Mouse (Mus musculus): ENCODE data around the gene Map3k3. TPM values are rescaled to one million over a fixed set of nuclear protein-coding genes. Genes with fewer than 3 reads are reported as not detected.

The Map3k3 gene
- polyA plus RNA-seq, 1 experiment from 2014 or later, result 35.0 TPM

DNA sequence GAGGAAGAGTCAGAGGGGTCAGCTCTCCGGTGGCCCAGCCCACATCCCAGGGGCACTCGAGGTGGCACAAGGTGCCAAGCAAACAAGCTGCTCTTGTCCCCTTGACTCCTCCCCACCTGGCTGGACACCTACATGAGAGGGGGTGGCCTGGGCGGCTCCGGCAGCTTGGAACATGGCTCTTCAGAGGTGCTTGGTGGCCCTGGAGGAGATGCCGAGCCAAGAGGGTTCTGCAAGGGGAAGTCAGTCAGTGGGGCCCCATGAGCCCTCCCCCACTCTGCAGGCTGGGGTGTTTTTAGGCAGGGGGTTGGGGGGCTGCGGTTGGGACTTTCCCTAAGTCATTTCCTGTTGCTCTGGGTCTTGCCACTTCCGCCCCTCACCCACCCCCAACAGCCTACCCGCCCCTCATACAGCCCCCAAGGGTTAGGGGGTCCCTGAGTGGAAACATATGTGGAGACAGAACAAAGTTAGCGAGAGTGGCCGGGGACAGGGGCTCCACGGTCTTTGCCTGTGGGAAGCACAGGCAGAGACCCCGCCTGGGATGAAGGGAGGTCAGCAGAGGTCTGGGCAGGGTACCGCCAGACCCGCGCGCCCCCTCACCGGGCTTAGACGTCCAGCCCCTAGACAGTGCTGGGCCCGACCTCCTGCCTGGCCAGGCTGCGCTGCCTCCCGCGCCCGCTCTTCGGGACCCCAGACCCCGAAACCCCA lies 75.0 kb downstream of the Map3k3 start:
- Histone ChIP-seq H3K4me2 (peak overlapping the region; percentile 93), H3K4me3 (peak overlapping the region; percentile 88), H3K9ac (peak overlapping the region; percentile 90), H3K4me1 (replicated peaks) (peaks cover 33% of the 10 kb centered on the region), H3K36me3 (peaks cover 56% of the 10 kb centered on the region), H3K27me3 (replicated peaks) (no peaks in the 10 kb centered on the region), H3K27ac (ENCODE audit: poor library complexity, severe bottlenecking) (peak overlapping the region; percentile 86), H3K9me3 (replicated peaks) (no peaks in the 10 kb centered on the region)
- under 1% methylated on average over 25 of the region's 25 CpGs for WGBS
- ATAC-seq (ENCODE audit: insufficient number of reproducible peaks, low FRiP score), result peak; percentile 37; the same call in 1 of the 2 replicates

DNA sequence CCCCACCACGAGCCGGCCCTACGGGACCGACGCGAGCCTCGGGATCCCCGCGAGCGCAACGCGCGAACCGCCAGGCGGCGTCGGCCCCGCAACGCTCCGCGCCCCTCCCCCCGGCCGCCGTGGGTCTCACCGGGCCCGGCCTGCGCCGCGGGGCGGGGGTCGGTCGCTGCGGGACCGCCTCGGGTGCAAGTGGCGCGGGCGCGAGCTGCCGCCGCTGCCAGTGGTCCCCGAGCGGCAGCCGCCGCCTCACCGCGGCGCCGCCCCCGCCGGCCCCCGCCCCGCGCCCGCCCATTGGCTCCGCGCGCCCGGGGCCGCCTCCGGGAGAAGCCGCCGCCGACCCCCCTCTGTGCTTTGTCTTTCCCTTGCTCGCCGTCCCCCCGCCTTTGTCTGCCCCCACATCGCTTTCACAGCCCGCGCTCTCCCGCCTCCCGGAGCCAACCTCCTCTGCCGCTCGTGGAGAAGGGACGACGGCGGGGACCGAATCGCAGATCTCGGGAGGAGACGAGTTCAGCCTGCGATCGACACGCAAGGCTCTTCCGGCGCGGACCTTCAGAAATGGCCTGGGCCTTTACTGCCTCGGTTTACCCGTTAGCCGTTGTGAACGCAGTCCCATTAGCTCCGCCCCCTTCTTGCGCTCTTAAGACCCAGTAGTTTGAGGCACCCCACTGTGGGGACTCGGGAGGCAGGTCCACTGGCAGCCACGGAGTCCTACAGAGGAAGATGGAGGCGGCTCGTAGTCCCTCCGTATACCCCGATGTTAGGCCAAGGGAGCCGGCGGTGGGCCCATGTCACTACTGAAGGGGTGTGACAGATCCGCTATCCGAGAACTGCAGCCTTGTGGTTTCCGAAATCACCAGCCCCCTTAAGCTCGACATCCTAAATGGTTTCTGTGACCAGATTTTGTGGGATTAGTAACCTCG lies 75.8 kb downstream of the Map3k3 start:
- Histone ChIP-seq H3K4me1 (replicated peaks) (peaks cover 33% of the 10 kb centered on the region), H3K4me2 (peak overlapping the region; percentile 93), H3K9ac (peak overlapping the region; percentile 90), H3K4me3 (peak overlapping the region; percentile 88), H3K27me3 (replicated peaks) (no peaks in the 10 kb centered on the region), H3K27ac (ENCODE audit: poor library complexity, severe bottlenecking) (peak overlapping the region; percentile 86), H3K9me3 (replicated peaks) (no peaks in the 10 kb centered on the region), H3K36me3 (peaks cover 55% of the 10 kb centered on the region)
- 1% methylated on average over 105 of the region's 106 CpGs for WGBS
- ATAC-seq (ENCODE audit: insufficient number of reproducible peaks, low FRiP score), result peak; percentile 72

GRCm38 (mm10) chr11:106160841-106161721 lies 76.7 kb downstream of the Map3k3 start, which contains the start of the genes Gm10840 and Limd2:
Gene Gm10840 (plus strand): TSS chr11:106160850.
Gene Limd2 (minus strand): TSS chr11:106160860.
- 29% methylated on average over 22 of the region's 22 CpGs for WGBS

GRCm38 (mm10) chr11:106162237-106162636 lies 77.8 kb downstream of the Map3k3 start:
- H3K4me1 ChIP-seq (replicated peaks), result peaks cover 33% of the 10 kb centered on the region
- no peak overlapping the region for H3K4me2 ChIP-seq
- H3K36me3 ChIP-seq, result peaks cover 52% of the 10 kb centered on the region
- no peak overlapping the region for H3K4me3 ChIP-seq
- H3K9ac ChIP-seq, result no peak overlapping the region
- no peak for ATAC-seq (ENCODE audit: insufficient number of reproducible peaks, low FRiP score)
- WGBS, result 80% methylated on average over 2 of the region's 2 CpGs
- H3K27me3 ChIP-seq (replicated peaks), result no peaks in the 10 kb centered on the region
- no peaks in the 10 kb centered on the region for H3K9me3 ChIP-seq (replicated peaks)
- no peak overlapping the region for H3K27ac ChIP-seq (ENCODE audit: poor library complexity, severe bottlenecking)

More at GRCm38 (mm10) chr11:106160841-106161721, 76.7 kb downstream of the Map3k3 start, which contains the start of the genes Gm10840 and Limd2:
- H3K9me3 ChIP-seq (replicated peaks), result no peaks in the 10 kb centered on the region
- peak within 1 kb of the TSS; percentile 90 for H3K9ac ChIP-seq
- ATAC-seq (ENCODE audit: insufficient number of reproducible peaks, low FRiP score), result no peak
- peaks cover 54% of the 10 kb centered on the region for H3K36me3 ChIP-seq
- no peaks in the 10 kb centered on the region for H3K27me3 ChIP-seq (replicated peaks)
- peaks cover 33% of the 10 kb centered on the region for H3K4me1 ChIP-seq (replicated peaks)
- H3K27ac ChIP-seq (ENCODE audit: poor library complexity, severe bottlenecking), result peak within 1 kb of the TSS; percentile 86
- H3K4me3 ChIP-seq, result peak within 1 kb of the TSS; percentile 88
- H3K4me2 ChIP-seq, result peak within 1 kb of the TSS; percentile 93

GRCm38 (mm10) chr11:106163546-106163945 lies 79.1 kb downstream of the Map3k3 start:
- 69% methylated on average over 4 of the region's 4 CpGs for WGBS
- no peak overlapping the region for H3K4me3 ChIP-seq
- 0 out of 2 replicates have a peak overlapping the region, but pooled peaks have one; percentile 16 for H3K9ac ChIP-seq
- H3K27ac ChIP-seq (ENCODE audit: poor library complexity, severe bottlenecking), result peak overlapping the region; percentile 49
- no peaks in the 10 kb centered on the region for H3K27me3 ChIP-seq (replicated peaks)
- H3K36me3 ChIP-seq, result peaks cover 51% of the 10 kb centered on the region
- H3K4me2 ChIP-seq, result no peak overlapping the region
- no peaks in the 10 kb centered on the region for H3K9me3 ChIP-seq (replicated peaks)
- ATAC-seq (ENCODE audit: insufficient number of reproducible peaks, low FRiP score), result no peak
- peaks cover 27% of the 10 kb centered on the region for H3K4me1 ChIP-seq (replicated peaks)

DNA sequence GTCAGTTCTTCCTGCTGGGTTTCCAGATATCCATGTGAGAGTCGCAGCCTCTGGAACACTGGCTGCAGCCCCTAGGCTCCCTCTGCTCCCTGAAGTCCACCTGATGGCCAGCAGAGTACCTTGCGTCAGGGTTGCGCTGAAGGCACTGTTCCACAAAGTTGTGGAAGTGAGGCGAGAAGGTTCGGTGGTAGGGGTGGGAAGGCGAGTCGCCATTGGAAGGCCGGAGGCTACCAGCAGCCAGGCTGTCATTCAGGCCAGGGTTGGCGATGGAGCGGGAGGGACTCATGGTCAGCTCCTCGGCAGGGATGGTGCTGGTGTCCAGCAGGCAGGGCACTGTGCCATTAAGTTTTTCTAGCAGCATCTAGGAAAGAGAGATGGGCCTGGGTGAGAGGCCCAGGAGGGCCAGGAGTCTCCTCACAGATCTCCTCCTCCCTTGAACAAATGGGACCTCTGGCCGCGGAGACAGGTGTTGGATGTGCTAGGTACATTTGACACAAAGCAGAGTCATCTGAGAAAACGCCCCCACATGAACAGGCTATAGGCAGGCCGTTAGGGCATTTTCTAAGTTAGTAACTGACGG lies 80.3 kb downstream of the Map3k3 start:
- ATAC-seq (ENCODE audit: insufficient number of reproducible peaks, low FRiP score), result no peak
- no peak overlapping the region for H3K27ac ChIP-seq (ENCODE audit: poor library complexity, severe bottlenecking)

DNA sequence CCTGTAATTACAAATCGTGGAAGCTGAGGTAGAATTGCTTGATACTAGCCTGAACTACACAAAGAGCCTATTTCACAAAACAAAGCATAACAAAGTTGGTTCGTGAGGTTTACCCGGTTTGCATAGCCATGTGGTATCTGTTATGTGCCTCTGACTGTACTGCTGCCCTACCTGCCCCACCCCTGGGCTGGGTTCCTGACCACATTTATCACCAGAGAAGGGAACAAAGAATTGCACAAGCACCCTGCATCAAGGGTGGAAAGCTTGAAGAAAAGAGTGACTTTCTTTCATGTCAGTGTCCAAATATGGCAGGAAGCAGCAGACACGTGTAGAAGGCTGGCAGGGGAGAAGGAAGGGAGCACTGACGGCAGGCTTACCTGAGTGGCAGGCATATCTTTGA lies 83.0 kb downstream of the Map3k3 start:
- 77% methylated on average over 5 of the region's 5 CpGs for WGBS
- Histone ChIP-seq H3K36me3 (peaks cover 62% of the 10 kb centered on the region), H3K4me1 (replicated peaks) (0 out of 2 replicates have a peak, but pooled peaks cover 5% of the 10 kb centered on the region), H3K9me3 (replicated peaks) (no peaks in the 10 kb centered on the region), H3K4me2 (no peak overlapping the region), H3K27ac (ENCODE audit: poor library complexity, severe bottlenecking) (no peak overlapping the region), H3K4me3 (no peak overlapping the region), H3K27me3 (replicated peaks) (no peaks in the 10 kb centered on the region), H3K9ac (no peak overlapping the region)
- ATAC-seq (ENCODE audit: insufficient number of reproducible peaks, low FRiP score), result no peak

More for the DNA sequence above, 80.3 kb downstream of the Map3k3 start:
- Histone ChIP-seq H3K36me3 (peaks cover 51% of the 10 kb centered on the region), H3K4me1 (replicated peaks) (peaks cover 16% of the 10 kb centered on the region), H3K27me3 (replicated peaks) (no peaks in the 10 kb centered on the region), H3K4me2 (no peak overlapping the region), H3K9me3 (replicated peaks) (no peaks in the 10 kb centered on the region), H3K9ac (no peak overlapping the region), H3K4me3 (no peak overlapping the region)
- WGBS, result 81% methylated on average over 16 of the region's 16 CpGs

DNA sequence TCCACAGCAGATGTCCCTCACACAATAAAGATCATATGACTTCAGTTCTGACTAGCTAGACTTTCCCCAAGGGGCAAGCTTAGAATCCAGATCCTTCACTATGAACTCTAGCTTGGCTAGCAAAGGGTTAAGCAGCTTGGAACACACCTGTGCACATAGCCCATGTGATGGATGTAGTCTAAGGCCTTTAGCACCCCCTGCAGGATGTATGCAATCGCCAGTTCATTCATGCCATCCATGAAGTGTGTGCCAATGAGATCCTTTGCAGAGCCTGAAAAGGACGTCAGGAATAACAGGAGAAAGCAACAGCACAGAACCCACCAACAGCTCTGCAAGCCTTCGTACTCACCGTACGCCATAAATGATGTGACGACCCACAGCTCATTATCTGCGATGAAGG lies 86.4 kb downstream of the Map3k3 start:
- Histone ChIP-seq H3K9ac (no peak overlapping the region), H3K9me3 (replicated peaks) (no peaks in the 10 kb centered on the region), H3K27me3 (replicated peaks) (no peaks in the 10 kb centered on the region), H3K27ac (ENCODE audit: poor library complexity, severe bottlenecking) (no peak overlapping the region), H3K4me2 (no peak overlapping the region), H3K4me3 (no peak overlapping the region), H3K4me1 (replicated peaks) (no peaks in the 10 kb centered on the region), H3K36me3 (peaks cover 37% of the 10 kb centered on the region)
- 79% methylated on average over 7 of the region's 7 CpGs for WGBS
- no peak for ATAC-seq (ENCODE audit: insufficient number of reproducible peaks, low FRiP score)

GRCm38 (mm10) chr11:106173228-106173627 lies 88.8 kb downstream of the Map3k3 start:
- no peak overlapping the region for H3K4me3 ChIP-seq
- no peak overlapping the region for H3K27ac ChIP-seq (ENCODE audit: poor library complexity, severe bottlenecking)
- H3K36me3 ChIP-seq, result peaks cover 17% of the 10 kb centered on the region
- no peaks in the 10 kb centered on the region for H3K27me3 ChIP-seq (replicated peaks)
- ATAC-seq (ENCODE audit: insufficient number of reproducible peaks, low FRiP score), result no peak
- WGBS, result 92% methylated on average over 2 of the region's 2 CpGs
- no peaks in the 10 kb centered on the region for H3K9me3 ChIP-seq (replicated peaks)
- H3K4me1 ChIP-seq (replicated peaks), result no peaks in the 10 kb centered on the region
- no peak overlapping the region for H3K4me2 ChIP-seq
- no peak overlapping the region for H3K9ac ChIP-seq

- no peak overlapping the region for H3K27ac ChIP-seq (ENCODE audit: poor library complexity, severe bottlenecking)
- 76% methylated on average over 5 of the region's 5 CpGs for WGBS
- peaks cover 16% of the 10 kb centered on the region for H3K36me3 ChIP-seq
Observed at GRCm38 (mm10) chr11:106174372-106174771, 90.0 kb downstream of the Map3k3 start.

More at GRCm38 (mm10) chr11:106174372-106174771, 90.0 kb downstream of the Map3k3 start:
- Histone ChIP-seq H3K4me3 (no peak overlapping the region), H3K9ac (no peak overlapping the region), H3K4me2 (no peak overlapping the region), H3K4me1 (replicated peaks) (no peaks in the 10 kb centered on the region), H3K9me3 (replicated peaks) (no peaks in the 10 kb centered on the region), H3K27me3 (replicated peaks) (no peaks in the 10 kb centered on the region)
- no peak for ATAC-seq (ENCODE audit: insufficient number of reproducible peaks, low FRiP score)

Data from heart, embryonic 12.5 days (tissue).